Mouse (Mus musculus): ENCODE measurements around the gene Mrps34. TPM values are rescaled to one million over a fixed set of nuclear protein-coding genes. Genes with fewer than 3 reads are reported as not detected.
"Not testable (repeated sequence)": the region's sequence is repeated elsewhere in the genome, so short reads cannot be mapped to it uniquely, and the experiment has no call there.

Mrps34 gene
- polyA plus RNA-seq, 1 experiment from 2014 or later = 86.8 TPM

- H3K4me3 ChIP-seq (replicated peaks) = peak overlapping the region; percentile 96
- H3K4me2 ChIP-seq (replicated peaks) = peak overlapping the region; percentile 75
- 43% methylated on average over 6 of the region's 6 CpGs for WGBS
- H3K27ac ChIP-seq (replicated peaks) = peak overlapping the region; percentile 88
- H3K4me1 ChIP-seq = peaks cover 19% of the 10 kb centered on the region
- H3K9ac ChIP-seq = peak overlapping the region; percentile 85
- ATAC-seq (ENCODE audit: insufficient number of reproducible peaks, low FRiP score, low TSS enrichment, low read depth) = no peak
- H3K27me3 ChIP-seq = no peaks in the 10 kb centered on the region
- H3K36me3 ChIP-seq = 0 out of 2 replicates have a peak, but pooled peaks cover 3% of the 10 kb centered on the region
- H3K9me3 ChIP-seq (replicated peaks) = no peaks in the 10 kb centered on the region
These were observed 42.4 kb downstream of the Mrps34 start for GRCm38 (mm10) chr17:24937266-24937665.

- 6% methylated on average over 2 of the region's 2 CpGs for WGBS
- H3K27ac ChIP-seq (replicated peaks); H3K4me1 ChIP-seq; H3K4me3 ChIP-seq (replicated peaks); ATAC-seq (ENCODE audit: insufficient number of reproducible peaks, low FRiP score, low TSS enrichment, low read depth); H3K27me3 ChIP-seq; H3K4me2 ChIP-seq (replicated peaks); H3K9me3 ChIP-seq (replicated peaks); H3K9ac ChIP-seq: not testable (repeated sequence)
- peaks cover 44% of the 10 kb centered on the region for H3K36me3 ChIP-seq
These were observed 47.5 kb downstream of the Mrps34 start for GRCm38 (mm10) chr17:24942453-24942852.

- WGBS = 90% methylated on average over 7 of the region's 7 CpGs
These were observed 48.1 kb downstream of the Mrps34 start for GRCm38 (mm10) chr17:24943036-24943435.

GRCm38 (mm10) chr17:24943589-24943988 lies 48.7 kb downstream of the Mrps34 start:
- not testable (repeated sequence) for H3K27me3 ChIP-seq; H3K9ac ChIP-seq; H3K4me1 ChIP-seq; H3K4me3 ChIP-seq (replicated peaks); H3K27ac ChIP-seq (replicated peaks); H3K9me3 ChIP-seq (replicated peaks); ATAC-seq (ENCODE audit: insufficient number of reproducible peaks, low FRiP score, low TSS enrichment, low read depth); H3K4me2 ChIP-seq (replicated peaks)
- peaks cover 55% of the 10 kb centered on the region for H3K36me3 ChIP-seq
- WGBS = 88% methylated on average over 1 of the region's 1 CpGs

More at GRCm38 (mm10) chr17:24943036-24943435, 48.1 kb downstream of the Mrps34 start:
- no peak overlapping the region for H3K9ac ChIP-seq
- H3K27ac ChIP-seq (replicated peaks) = no peak overlapping the region
- peaks cover 50% of the 10 kb centered on the region for H3K36me3 ChIP-seq
- no peak overlapping the region for H3K4me3 ChIP-seq (replicated peaks)
- no peak overlapping the region for H3K4me2 ChIP-seq (replicated peaks)
- H3K9me3 ChIP-seq (replicated peaks) = no peaks in the 10 kb centered on the region
- no peaks in the 10 kb centered on the region for H3K27me3 ChIP-seq
- H3K4me1 ChIP-seq = no peaks in the 10 kb centered on the region
- no peak for ATAC-seq (ENCODE audit: insufficient number of reproducible peaks, low FRiP score, low TSS enrichment, low read depth)

Other genes starting within 250 kb of the Mrps34 start
- gene Slc9a3r2, start 244.8 kb upstream of the Mrps34 start, polyA plus RNA-seq (2015; fragmentation: Nextera tagmentation; extraction: Ambion mirVana) = 64.4 and 65.9 TPM in 2 replicates
- gene Npw, start 236.7 kb upstream of the Mrps34 start, polyA plus RNA-seq (2015; fragmentation: Nextera tagmentation; extraction: Ambion mirVana) = 0.36 and 0.56 TPM in 2 replicates
- 23.8 and 26.8 TPM in 2 replicates for gene Zfp598, start 225.4 kb upstream of the Mrps34 start, polyA plus RNA-seq (2015; fragmentation: Nextera tagmentation; extraction: Ambion mirVana)
- gene Syngr3, start 205.2 kb upstream of the Mrps34 start, polyA plus RNA-seq (2015; fragmentation: Nextera tagmentation; extraction: Ambion mirVana) = 2.0 and 2.9 TPM in 2 replicates
- gene Gfer, start 199.0 kb upstream of the Mrps34 start, polyA plus RNA-seq (2015; fragmentation: Nextera tagmentation; extraction: Ambion mirVana) = 33.1 and 35.2 TPM in 2 replicates
- gene Noxo1, start 198.9 kb upstream of the Mrps34 start, polyA plus RNA-seq (2015; fragmentation: Nextera tagmentation; extraction: Ambion mirVana) = 3.8 and 5.8 TPM in 2 replicates
- gene Tbl3, start 187.5 kb upstream of the Mrps34 start, polyA plus RNA-seq (2015; fragmentation: Nextera tagmentation; extraction: Ambion mirVana) = 61.3 and 63.4 TPM in 2 replicates
- gene Rnf151, start 177.1 kb upstream of the Mrps34 start, polyA plus RNA-seq (2015; fragmentation: Nextera tagmentation; extraction: Ambion mirVana) = 0.16 and 0.24 TPM in 2 replicates
- gene Rps2, start 177.0 kb upstream of the Mrps34 start, polyA plus RNA-seq (2015; fragmentation: Nextera tagmentation; extraction: Ambion mirVana) = 1,508 and 1,594 TPM in 2 replicates
- 223 and 227 TPM in 2 replicates for gene Ndufb10, start 170.6 kb upstream of the Mrps34 start, polyA plus RNA-seq (2015; fragmentation: Nextera tagmentation; extraction: Ambion mirVana)
- gene Rpl3l, start 167.3 kb upstream of the Mrps34 start, polyA plus RNA-seq (2015; fragmentation: Nextera tagmentation; extraction: Ambion mirVana) = not detected in 2 replicates
- gene Msrb1, start 158.5 kb upstream of the Mrps34 start, polyA plus RNA-seq (2015; fragmentation: Nextera tagmentation; extraction: Ambion mirVana) = 26.6 and 27.9 TPM in 2 replicates
- 26.4 and 30.4 TPM in 2 replicates for gene Hs3st6, start 142.1 kb upstream of the Mrps34 start, polyA plus RNA-seq (2015; fragmentation: Nextera tagmentation; extraction: Ambion mirVana)
- 0.09 and 0.16 TPM in 2 replicates for gene Meiob, start 90.8 kb upstream of the Mrps34 start, polyA plus RNA-seq (2015; fragmentation: Nextera tagmentation; extraction: Ambion mirVana)
- gene Hagh, start 55.0 kb upstream of the Mrps34 start, polyA plus RNA-seq (2015; fragmentation: Nextera tagmentation; extraction: Ambion mirVana) = 47.0 and 47.3 TPM in 2 replicates
- gene Fahd1, start 44.8 kb upstream of the Mrps34 start, polyA plus RNA-seq (2015; fragmentation: Nextera tagmentation; extraction: Ambion mirVana) = 19.1 and 19.8 TPM in 2 replicates
- gene Igfals, start 29.1 kb upstream of the Mrps34 start, polyA plus RNA-seq (2015; fragmentation: Nextera tagmentation; extraction: Ambion mirVana) = 0.43 and 1.1 TPM in 2 replicates
- 48.9 and 49.6 TPM in 2 replicates for gene Nubp2, start 8.8 kb upstream of the Mrps34 start, polyA plus RNA-seq (2015; fragmentation: Nextera tagmentation; extraction: Ambion mirVana)
- 43.5 and 45.3 TPM in 2 replicates for gene Spsb3, start 8.5 kb upstream of the Mrps34 start, polyA plus RNA-seq (2015; fragmentation: Nextera tagmentation; extraction: Ambion mirVana)
- gene Eme2, start within 50 bp of the Mrps34 start, polyA plus RNA-seq (2015; fragmentation: Nextera tagmentation; extraction: Ambion mirVana) = 28.5 and 32.6 TPM in 2 replicates
- 48.2 and 52.0 TPM in 2 replicates for gene Nme3, start 1.4 kb downstream of the Mrps34 start, polyA plus RNA-seq (2015; fragmentation: Nextera tagmentation; extraction: Ambion mirVana)
- gene Mapk8ip3, start 41.9 kb downstream of the Mrps34 start, polyA plus RNA-seq (2015; fragmentation: Nextera tagmentation; extraction: Ambion mirVana) = 36.4 and 38.3 TPM in 2 replicates
- gene Jpt2, start 65.6 kb downstream of the Mrps34 start, polyA plus RNA-seq (2015; fragmentation: Nextera tagmentation; extraction: Ambion mirVana) = 148 and 166 TPM in 2 replicates
- gene Cramp1l, start 120.7 kb downstream of the Mrps34 start, polyA plus RNA-seq (2015; fragmentation: Nextera tagmentation; extraction: Ambion mirVana) = 7.2 and 7.8 TPM in 2 replicates
- gene Ift140, start 121.0 kb downstream of the Mrps34 start, polyA plus RNA-seq (2015; fragmentation: Nextera tagmentation; extraction: Ambion mirVana) = 19.4 and 19.8 TPM in 2 replicates
- gene Tmem204, start 188.5 kb downstream of the Mrps34 start, polyA plus RNA-seq (2015; fragmentation: Nextera tagmentation; extraction: Ambion mirVana) = 29.8 and 32.5 TPM in 2 replicates
- 42.3 and 49.2 TPM in 2 replicates for gene Telo2, start 220.9 kb downstream of the Mrps34 start, polyA plus RNA-seq (2015; fragmentation: Nextera tagmentation; extraction: Ambion mirVana)
- gene Ptx4, start 225.6 kb downstream of the Mrps34 start, polyA plus RNA-seq (2015; fragmentation: Nextera tagmentation; extraction: Ambion mirVana) = 2.2 and 2.8 TPM in 2 replicates
- 27.3 and 27.4 TPM in 2 replicates for gene Clcn7, start 238.3 kb downstream of the Mrps34 start, polyA plus RNA-seq (2015; fragmentation: Nextera tagmentation; extraction: Ambion mirVana)

Measured in embryonic facial prominence, embryonic 15.5 days (tissue).